Mouse (Mus musculus) retina, postnatal 7 days (tissue): ENCODE measurements around the gene Klk1b5.
A peak's percentile ranks its signal among the peaks of the same experiment; 100 is the strongest.
"Not testable (repeated sequence)": the region's sequence is repeated elsewhere in the genome, so short reads cannot be mapped to it uniquely, and the experiment has no call there.

Source experiments
- DNase-seq: peaks from one replicate; pipeline ENCODE4 v3.0.0-alpha.2; 2012; ENCODE audit warnings: low read depth, low spot score

The Klk1b5 gene

GRCm38 (mm10) chr7:44215645-44216044 lies at the start of gene Klk1b5:
Klk1b5 (plus strand) TSS chr7:44215945.
- no peak for DNase-seq

GRCm38 (mm10) chr7:44179299-44180045 lies 36.3 kb upstream of the Klk1b5 start:
- no peak for DNase-seq

- not testable (repeated sequence) for DNase-seq
Observed at GRCm38 (mm10) chr7:44186516-44186915, 29.2 kb upstream of the Klk1b5 start.

- DNase-seq, result not testable (repeated sequence)
Observed at GRCm38 (mm10) chr7:44187936-44188335, 27.8 kb upstream of the Klk1b5 start, which contains the start of gene Klk1b24. Klk1b24 (plus strand) TSS chr7:44188236.

- not testable (repeated sequence) for DNase-seq
Observed at GRCm38 (mm10) chr7:44193466-44193865, 22.3 kb upstream of the Klk1b5 start.

- no peak for DNase-seq
Observed at GRCm38 (mm10) chr7:44197891-44198290, 17.9 kb upstream of the Klk1b5 start, which contains the start of gene Klk1b3. Klk1b3 (plus strand) TSS chr7:44198191.

GRCm38 (mm10) chr7:44207135-44207534 lies 8.6 kb upstream of the Klk1b5 start, which contains the start of gene Klk1b4:
Klk1b4 (plus strand) TSS chr7:44207435.
- DNase-seq, result not testable (repeated sequence)

GRCm38 (mm10) chr7:44208307-44208706 lies 7.4 kb upstream of the Klk1b5 start:
- no peak for DNase-seq

GRCm38 (mm10) chr7:44221601-44222000 lies 5.9 kb downstream of the Klk1b5 start:
- not testable (repeated sequence) for DNase-seq

- DNase-seq, result not testable (repeated sequence)
Observed at GRCm38 (mm10) chr7:44222335-44222734, 6.6 kb downstream of the Klk1b5 start.

GRCm38 (mm10) chr7:44225076-44225475 lies 9.3 kb downstream of the Klk1b5 start, which contains the start of gene Klk1:
Klk1 (plus strand) TSS chr7:44225360.
- no peak for DNase-seq

GRCm38 (mm10) chr7:44235909-44236308 lies 20.2 kb downstream of the Klk1b5 start, which contains the start of gene Gm36864:
Gm36864 (plus strand) TSS chr7:44236177.
- DNase-seq, result no peak

GRCm38 (mm10) chr7:44239913-44240312 lies 24.2 kb downstream of the Klk1b5 start:
- no peak for DNase-seq

- DNase-seq, result no peak
Observed at GRCm38 (mm10) chr7:44240712-44241111, 25.0 kb downstream of the Klk1b5 start.

GRCm38 (mm10) chr7:44241163-44241562 lies 25.4 kb downstream of the Klk1b5 start:
- DNase-seq, result no peak

GRCm38 (mm10) chr7:44244080-44244479 lies 28.3 kb downstream of the Klk1b5 start:
- no peak for DNase-seq

GRCm38 (mm10) chr7:44246055-44246983 lies 30.6 kb downstream of the Klk1b5 start, which contains the start of the genes 1700028J19Rik and 2410002F23Rik:
1700028J19Rik (minus strand) TSS chr7:44246695.
2410002F23Rik (plus strand) TSS chr7:44246722.
- DNase-seq, result peak; percentile 90

GRCm38 (mm10) chr7:44246984-44247470 lies 31.3 kb downstream of the Klk1b5 start:
- peak; percentile 53 for DNase-seq

GRCm38 (mm10) chr7:44247971-44248370 lies 32.2 kb downstream of the Klk1b5 start:
- no peak for DNase-seq

GRCm38 (mm10) chr7:44249248-44249647 lies 33.5 kb downstream of the Klk1b5 start:
- DNase-seq, result no peak

- not testable (repeated sequence) for DNase-seq
Observed at GRCm38 (mm10) chr7:44250732-44251275, 35.1 kb downstream of the Klk1b5 start.
